Mouse (Mus musculus) hindbrain, embryonic 16.5 days (tissue): ENCODE results near the gene Spink2. TPM values are rescaled to one million over a fixed set of nuclear protein-coding genes. Genes with fewer than 3 reads are reported as not detected.
A peak's percentile ranks its signal among the peaks of the same experiment; 100 is the strongest.

Experiments used
- ATAC-seq: fragments of 200-750 bp; cut with Nextera tagmentation; 2 replicates; pipeline ENCODE4 v1.8.0; 2017; ENCODE audit warnings: moderate TSS enrichment, moderate library complexity
- H3K27ac ChIP-seq: fragments of 300-500 bp; sonication (generic); 2 replicates; pipeline ENCODE4 v1.5.1; 2014; ENCODE audit warnings: low read depth, mild to moderate bottlenecking, control low read depth, low read length, moderate library complexity
- H3K27me3 ChIP-seq: fragments of 300-500 bp; sonication (generic); replicated peaks from 2 replicates; pipeline ENCODE4 v1.6.1; 2014; ENCODE audit warnings: low read length; ENCODE audit not compliant: control insufficient read depth, insufficient read depth
- H3K36me3 ChIP-seq: fragments of 300-500 bp; sonication (generic); 2 replicates; pipeline ENCODE4 v1.6.1; 2014; ENCODE audit warnings: mild to moderate bottlenecking, low read length, moderate library complexity, mixed read lengths; ENCODE audit not compliant: control insufficient read depth, insufficient read depth
- H3K4me1 ChIP-seq: fragments of 300-500 bp; sonication (generic); 2 replicates; pipeline ENCODE4 v1.6.1; 2014; ENCODE audit warnings: low read depth, low read length; ENCODE audit not compliant: control insufficient read depth, insufficient read depth
- H3K4me2 ChIP-seq: fragments of 300-500 bp; sonication (generic); 2 replicates; pipeline ENCODE4 v1.6.1; 2014; ENCODE audit warnings: mild to moderate bottlenecking, low read length, control low read depth, moderate library complexity
- H3K4me3 ChIP-seq: fragments of 300-500 bp; sonication (generic); 2 replicates; pipeline ENCODE4 v1.5.1; 2014; ENCODE audit warnings: mild to moderate bottlenecking, low read length, control low read depth, moderate library complexity
- H3K9ac ChIP-seq: fragments of 300-500 bp; sonication (generic); 2 replicates; pipeline ENCODE4 v1.6.1; 2014; ENCODE audit warnings: low read depth, mild to moderate bottlenecking, control low read depth, low read length, moderate library complexity
- H3K9me3 ChIP-seq: fragments of 300-500 bp; sonication (generic); 2 replicates; pipeline ENCODE4 v1.6.1; 2014; ENCODE audit warnings: mild to moderate bottlenecking, low read length, moderate library complexity; ENCODE audit not compliant: control insufficient read depth
- WGBS: fragments of 180-500 bp; shearing (Covaris S2); extraction: QIAGEN DNeasy Blood & Tissue Kit; methylation state at CpG from one replicate; pipeline ENCODE4 v1.1.7; 2014; 5-methylcytosine and 5-hydroxymethylcytosine counted together
- polyA plus RNA-seq: library from polyadenylated mRNA; unstranded; fragments of >200 nt; fragmentation: Nextera tagmentation; extraction: Ambion mirVana; gene quantifications from 2 replicates; pipeline ENCODE4 v1.2.1, GENCODE M21; 2015

Spink2 gene
- polyA plus RNA-seq, result 0.80 and 1.5 TPM in 2 replicates

GRCm38 (mm10) chr5:77211236-77211635, at the start of gene Spink2:
Gene Spink2 (minus strand): TSS chr5:77211471.
- Histone ChIP-seq H3K36me3 (no peaks in the 10 kb centered on the region), H3K27me3 (no peaks in the 10 kb centered on the region), H3K9ac (peak within 1 kb of the TSS; percentile 45; the same call in 1 of the 2 replicates), H3K4me1 (no peaks in the 10 kb centered on the region; the same call in 1 of the 2 replicates), H3K4me2 (peak within 1 kb of the TSS; percentile 58), H3K9me3 (no peaks in the 10 kb centered on the region), H3K27ac (no peak within 1 kb of the TSS), H3K4me3 (peak within 1 kb of the TSS; percentile 27)
- ATAC-seq, result peak; percentile 73
- WGBS, result 6% methylated on average over 18 of the region's 18 CpGs

- no peaks in the 10 kb centered on the region for H3K27me3 ChIP-seq
- no peak overlapping the region for H3K9ac ChIP-seq
- H3K4me2 ChIP-seq, result no peak overlapping the region
- no peak overlapping the region for H3K27ac ChIP-seq
- WGBS, result 65% methylated on average over 6 of the region's 6 CpGs
- H3K4me1 ChIP-seq, result no peaks in the 10 kb centered on the region
- ATAC-seq, result no peak
- no peak overlapping the region for H3K4me3 ChIP-seq
- no peaks in the 10 kb centered on the region for H3K9me3 ChIP-seq
- no peaks in the 10 kb centered on the region for H3K36me3 ChIP-seq
Measured at GRCm38 (mm10) chr5:77260141-77260540, 48.9 kb upstream of the Spink2 start.

GRCm38 (mm10) chr5:77259315-77259714, 48.0 kb upstream of the Spink2 start:
- Histone ChIP-seq H3K4me3 (no peak overlapping the region), H3K36me3 (no peaks in the 10 kb centered on the region), H3K27me3 (no peaks in the 10 kb centered on the region), H3K9ac (no peak overlapping the region), H3K27ac (no peak overlapping the region), H3K4me2 (no peak overlapping the region), H3K4me1 (no peaks in the 10 kb centered on the region), H3K9me3 (no peaks in the 10 kb centered on the region)
- ATAC-seq, result no peak

GRCm38 (mm10) chr5:77257603-77258002, 46.3 kb upstream of the Spink2 start:
- H3K4me3 ChIP-seq, result no peak overlapping the region
- H3K9ac ChIP-seq, result no peak overlapping the region
- H3K9me3 ChIP-seq, result no peaks in the 10 kb centered on the region
- H3K27me3 ChIP-seq, result no peaks in the 10 kb centered on the region
- H3K4me2 ChIP-seq, result no peak overlapping the region
- no peak for ATAC-seq
- no peaks in the 10 kb centered on the region for H3K4me1 ChIP-seq
- no peak overlapping the region for H3K27ac ChIP-seq
- no peaks in the 10 kb centered on the region for H3K36me3 ChIP-seq
- 72% methylated on average over 3 of the region's 3 CpGs for WGBS

- 74% methylated on average over 3 of the region's 3 CpGs for WGBS
- no peak overlapping the region for H3K9ac ChIP-seq
- H3K27ac ChIP-seq, result no peak overlapping the region
- H3K4me3 ChIP-seq, result no peak overlapping the region
- no peaks in the 10 kb centered on the region for H3K27me3 ChIP-seq
- ATAC-seq, result no peak
- no peaks in the 10 kb centered on the region for H3K9me3 ChIP-seq
- H3K36me3 ChIP-seq, result no peaks in the 10 kb centered on the region
- H3K4me2 ChIP-seq, result no peak overlapping the region
- H3K4me1 ChIP-seq, result no peaks in the 10 kb centered on the region
Measured at GRCm38 (mm10) chr5:77254402-77254801, 43.1 kb upstream of the Spink2 start.

GRCm38 (mm10) chr5:77253154-77253553, 41.9 kb upstream of the Spink2 start:
- Histone ChIP-seq H3K4me2 (no peak overlapping the region), H3K9me3 (no peaks in the 10 kb centered on the region), H3K4me1 (no peaks in the 10 kb centered on the region), H3K27me3 (no peaks in the 10 kb centered on the region), H3K27ac (no peak overlapping the region), H3K36me3 (no peaks in the 10 kb centered on the region), H3K4me3 (no peak overlapping the region), H3K9ac (no peak overlapping the region)
- ATAC-seq, result 0 out of 2 replicates have a peak, but pooled peaks have one; percentile 19
- 79% methylated on average over 1 of the region's 1 CpGs for WGBS

- WGBS, result 62% methylated on average over 8 of the region's 8 CpGs
- no peaks in the 10 kb centered on the region for H3K4me1 ChIP-seq
- no peak overlapping the region for H3K27ac ChIP-seq
- no peak for ATAC-seq
- no peaks in the 10 kb centered on the region for H3K9me3 ChIP-seq
- no peaks in the 10 kb centered on the region for H3K27me3 ChIP-seq
- no peak overlapping the region for H3K9ac ChIP-seq
- H3K36me3 ChIP-seq, result no peaks in the 10 kb centered on the region
- H3K4me2 ChIP-seq, result no peak overlapping the region
- H3K4me3 ChIP-seq, result no peak overlapping the region
Measured at GRCm38 (mm10) chr5:77252115-77252827, 41.0 kb upstream of the Spink2 start.

- Histone ChIP-seq H3K36me3 (no peaks in the 10 kb centered on the region), H3K9me3 (no peaks in the 10 kb centered on the region), H3K27ac (no peak overlapping the region), H3K4me3 (no peak overlapping the region), H3K27me3 (no peaks in the 10 kb centered on the region), H3K4me1 (no peaks in the 10 kb centered on the region), H3K9ac (no peak overlapping the region), H3K4me2 (no peak overlapping the region)
- 32% methylated on average over 5 of the region's 5 CpGs for WGBS
- no peak; the same call in 1 of the 2 replicates for ATAC-seq
Measured at GRCm38 (mm10) chr5:77251656-77252055, 40.4 kb upstream of the Spink2 start.

- Histone ChIP-seq H3K36me3 (no peaks in the 10 kb centered on the region), H3K9ac (no peak overlapping the region), H3K9me3 (no peaks in the 10 kb centered on the region), H3K4me1 (peaks cover 6% of the 10 kb centered on the region), H3K4me3 (no peak overlapping the region), H3K27me3 (no peaks in the 10 kb centered on the region), H3K4me2 (no peak overlapping the region), H3K27ac (no peak overlapping the region)
- ATAC-seq, result no peak
- 67% methylated on average over 9 of the region's 9 CpGs for WGBS
Measured at GRCm38 (mm10) chr5:77250083-77250482, 38.8 kb upstream of the Spink2 start.
